Mouse (Mus musculus) testis, postnatal 10 days (tissue): Measurements from ENCODE around the gene Ly6g6d.
"Not testable (repeated sequence)": the region's sequence is repeated elsewhere in the genome, so short reads cannot be mapped to it uniquely, and the experiment has no call there.

Source experiments
- DNase-seq: peaks from one replicate; pipeline ENCODE4 v3.0.0; 2021; ENCODE audit warnings: low spot score

The Ly6g6d gene

GRCm38 (mm10) chr17:35048149-35048931, 29.5 kb downstream of the Ly6g6d start:
- no peak for DNase-seq

GRCm38 (mm10) chr17:35047688-35048087, 30.2 kb downstream of the Ly6g6d start:
- no peak for DNase-seq

GRCm38 (mm10) chr17:35046681-35047455, 31.0 kb downstream of the Ly6g6d start, which contains the start of gene Msh5:
Gene Msh5, minus strand, starts transcription at chr17:35046745.
- DNase-seq, result peak; percentile 99

GRCm38 (mm10) chr17:35045807-35046680, 31.8 kb downstream of the Ly6g6d start:
- no peak for DNase-seq

GRCm38 (mm10) chr17:35044904-35045806, 32.7 kb downstream of the Ly6g6d start:
- DNase-seq, result no peak

- no peak for DNase-seq
Measured at GRCm38 (mm10) chr17:35043794-35044193, 34.1 kb downstream of the Ly6g6d start.

- DNase-seq, result no peak
Measured at GRCm38 (mm10) chr17:35039121-35039873, 38.6 kb downstream of the Ly6g6d start.

GRCm38 (mm10) chr17:35034896-35035295, 43.0 kb downstream of the Ly6g6d start:
- DNase-seq, result no peak

- DNase-seq, result not testable (repeated sequence)
Measured at GRCm38 (mm10) chr17:35033703-35034102, 44.2 kb downstream of the Ly6g6d start.

GRCm38 (mm10) chr17:35032323-35032870, 45.5 kb downstream of the Ly6g6d start:
- no peak for DNase-seq

GRCm38 (mm10) chr17:35031880-35032279, 46.0 kb downstream of the Ly6g6d start:
- DNase-seq, result no peak

GRCm38 (mm10) chr17:35031272-35031671, 46.6 kb downstream of the Ly6g6d start:
- no peak for DNase-seq

- no peak for DNase-seq
Measured at GRCm38 (mm10) chr17:35029691-35030532, 48.0 kb downstream of the Ly6g6d start.

GRCm38 (mm10) chr17:35028315-35028714, 49.5 kb downstream of the Ly6g6d start:
- no peak for DNase-seq

GRCm38 (mm10) chr17:35027277-35028068, 50.4 kb downstream of the Ly6g6d start, which contains the start of gene Sapcd1:
Gene Sapcd1, minus strand, starts transcription at chr17:35028016.
- peak; percentile 77 for DNase-seq

- no peak for DNase-seq
Measured at GRCm38 (mm10) chr17:35026206-35026605, 51.7 kb downstream of the Ly6g6d start.

- DNase-seq, result no peak
Measured at GRCm38 (mm10) chr17:35024691-35025488, 53.0 kb downstream of the Ly6g6d start.
